Mouse (Mus musculus) erythroblast, embryonic 14.5 days (primary cell): ENCODE results near the gene Rnf157. TPM values are rescaled to one million over a fixed set of nuclear protein-coding genes. Genes with fewer than 3 reads are reported as not detected.

Experiments used
- H3K27me3 ChIP-seq: 2 replicates; pipeline ENCODE4 v1.6.1; 2012; ENCODE audit warnings: inconsistent platforms; ENCODE audit not compliant: control insufficient read depth
- H3K36me3 ChIP-seq: 2 replicates; pipeline ENCODE4 v1.6.1; 2012; ENCODE audit warnings: mild to moderate bottlenecking, inconsistent platforms; ENCODE audit not compliant: control insufficient read depth
- H3K4me1 ChIP-seq: 2 replicates; pipeline ENCODE4 v1.6.1; 2012; ENCODE audit warnings: inconsistent platforms; ENCODE audit not compliant: control insufficient read depth
- H3K4me3 ChIP-seq: replicated peaks from 2 replicates; pipeline ENCODE3; 2012; ENCODE audit warnings: moderate library complexity, mild to moderate bottlenecking, inconsistent platforms
- H3K9me3 ChIP-seq: 2 replicates; pipeline ENCODE4 v1.6.1; 2012; ENCODE audit warnings: low read length, inconsistent platforms, mixed read lengths; ENCODE audit not compliant: control insufficient read depth
- GATA1 ChIP-seq: IDR thresholded peaks from 2 replicates; pipeline ENCODE4 v1.6.1; 2012; ENCODE audit warnings: low read length, inconsistent platforms, mixed read lengths
- TAL1 ChIP-seq: IDR thresholded peaks from 3 replicates; pipeline ENCODE4 v1.6.1; 2012; ENCODE audit warnings: low read length, inconsistent platforms, mixed read lengths
- polyA plus RNA-seq: library from polyadenylated mRNA; stranded (reverse); fragments of >175 nt; gene quantifications from 2 replicates; pipeline ENCODE4 v1.2.3, GENCODE M21; 2012

The Rnf157 gene
- polyA plus RNA-seq, 1 experiment: not detected

GRCm38 (mm10) chr11:116434967-116435752 is 22.3 kb upstream of the Rnf157 start:
- Histone ChIP-seq H3K4me1 (peaks cover 72% of the 10 kb centered on the region), H3K9me3 (no peaks in the 10 kb centered on the region), H3K27me3 (no peaks in the 10 kb centered on the region), H3K4me3 (peak overlapping the region; percentile 87), H3K36me3 (peaks cover 52% of the 10 kb centered on the region)
- TF ChIP-seq GATA1 (no peak), TAL1 (no peak)

GRCm38 (mm10) chr11:116434287-116434966 is 21.6 kb upstream of the Rnf157 start:
- Histone ChIP-seq H3K27me3 (no peaks in the 10 kb centered on the region), H3K4me3 (peak overlapping the region; percentile 87), H3K4me1 (peaks cover 73% of the 10 kb centered on the region), H3K9me3 (no peaks in the 10 kb centered on the region), H3K36me3 (peaks cover 44% of the 10 kb centered on the region)
- no peak for TF ChIP-seq GATA1
- TF ChIP-seq TAL1: no peak

- H3K27me3 ChIP-seq: no peaks in the 10 kb centered on the region
These were observed 20.8 kb upstream of the Rnf157 start, which contains the start of gene Ubald2 for GRCm38 (mm10) chr11:116433356-116434286. Gene Ubald2 (plus strand): TSS chr11:116434094.

GRCm38 (mm10) chr11:116432593-116433355 is 19.9 kb upstream of the Rnf157 start:
- no peak for TF ChIP-seq TAL1
- TF ChIP-seq GATA1: no peak
- peak overlapping the region; percentile 87 for H3K4me3 ChIP-seq
- no peaks in the 10 kb centered on the region for H3K9me3 ChIP-seq
- no peaks in the 10 kb centered on the region for H3K27me3 ChIP-seq
- peaks cover 33% of the 10 kb centered on the region for H3K36me3 ChIP-seq
- H3K4me1 ChIP-seq: peaks cover 82% of the 10 kb centered on the region

More at GRCm38 (mm10) chr11:116433356-116434286, 20.8 kb upstream of the Rnf157 start, which contains the start of gene Ubald2:
- H3K9me3 ChIP-seq: no peaks in the 10 kb centered on the region
- H3K36me3 ChIP-seq: peaks cover 37% of the 10 kb centered on the region
- peaks cover 77% of the 10 kb centered on the region for H3K4me1 ChIP-seq
- TF ChIP-seq GATA1 (no peak), TAL1 (no peak)
- peak within 1 kb of the TSS; percentile 87 for H3K4me3 ChIP-seq

- no peak for TF ChIP-seq GATA1
- TF ChIP-seq TAL1: no peak
- no peak overlapping the region for H3K4me3 ChIP-seq
- no peaks in the 10 kb centered on the region for H3K27me3 ChIP-seq
- H3K9me3 ChIP-seq: no peaks in the 10 kb centered on the region
- peaks cover 76% of the 10 kb centered on the region for H3K4me1 ChIP-seq
- peaks cover 26% of the 10 kb centered on the region for H3K36me3 ChIP-seq
These were observed 19.3 kb upstream of the Rnf157 start for GRCm38 (mm10) chr11:116432127-116432526.

- no peaks in the 10 kb centered on the region for H3K27me3 ChIP-seq
- H3K4me1 ChIP-seq: peaks cover 70% of the 10 kb centered on the region
- peaks cover 21% of the 10 kb centered on the region for H3K36me3 ChIP-seq
- no peak for TF ChIP-seq GATA1
- TF ChIP-seq TAL1: no peak
- H3K4me3 ChIP-seq: peak overlapping the region; percentile 54
- no peaks in the 10 kb centered on the region for H3K9me3 ChIP-seq
These were observed 18.7 kb upstream of the Rnf157 start for GRCm38 (mm10) chr11:116431428-116432077.

GRCm38 (mm10) chr11:116430723-116431427 is 18.0 kb upstream of the Rnf157 start:
- H3K9me3 ChIP-seq: no peaks in the 10 kb centered on the region
- peaks cover 63% of the 10 kb centered on the region for H3K4me1 ChIP-seq
- H3K4me3 ChIP-seq: peak overlapping the region; percentile 54
- no peak for TF ChIP-seq GATA1
- no peak for TF ChIP-seq TAL1
- H3K27me3 ChIP-seq: no peaks in the 10 kb centered on the region
- peaks cover 14% of the 10 kb centered on the region for H3K36me3 ChIP-seq
